Mouse (Mus musculus): ENCODE data around the gene Mrgprb5. TPM values are rescaled to one million over a fixed set of nuclear protein-coding genes. Genes with fewer than 3 reads are reported as not detected.
A peak's percentile ranks its signal among the peaks of the same experiment; 100 is the strongest.
"Not testable (repeated sequence)": the region's sequence is repeated elsewhere in the genome, so short reads cannot be mapped to it uniquely, and the experiment has no call there.

Mrgprb5 gene
- not detected in 2 replicates for polyA plus RNA-seq (2014; fragmentation: Nextera tagmentation; extraction: Ambion mirVana)

GRCm38 (mm10) chr7:48168919-48169318, at the start of gene Mrgprb5:
Gene Mrgprb5, minus strand, starts transcription at chr7:48169019.
- Histone ChIP-seq H3K4me2 (ENCODE audit: low read depth, low read length) (no peak within 1 kb of the TSS), H3K4me1 (ENCODE audit: control insufficient read depth, insufficient read depth, low read length) (no peaks in the 10 kb centered on the region), H3K9me3 (ENCODE audit: control insufficient read depth, low read length) (no peaks in the 10 kb centered on the region), H3K27ac (ENCODE audit: low read depth, low read length) (no peak within 1 kb of the TSS), H3K27me3 (ENCODE audit: control insufficient read depth, insufficient read depth, low read length) (no peaks in the 10 kb centered on the region), H3K36me3 (ENCODE audit: control insufficient read depth, insufficient read depth, low read length) (no peaks in the 10 kb centered on the region), H3K4me3 (ENCODE audit: low read depth, low read length) (no peak within 1 kb of the TSS), H3K9ac (replicated peaks; ENCODE audit: low read depth, low read length) (no peak within 1 kb of the TSS)
- WGBS, result 77% methylated on average over 2 of the region's 2 CpGs
- no peak for ATAC-seq (ENCODE audit: low read depth)

GRCm38 (mm10) chr7:48199188-48199587, 30.4 kb upstream of the Mrgprb5 start, which contains the start of gene Mrgprb4:
Gene Mrgprb4, minus strand, starts transcription at chr7:48199288.
- no peaks in the 10 kb centered on the region for H3K4me1 ChIP-seq (ENCODE audit: control insufficient read depth, insufficient read depth, low read length)
- ATAC-seq (ENCODE audit: low read depth), result no peak
- H3K4me2 ChIP-seq (ENCODE audit: low read depth, low read length), result no peak within 1 kb of the TSS
- H3K4me3 ChIP-seq (ENCODE audit: low read depth, low read length), result no peak within 1 kb of the TSS
- no peak within 1 kb of the TSS for H3K27ac ChIP-seq (ENCODE audit: low read depth, low read length)
- H3K36me3 ChIP-seq (ENCODE audit: control insufficient read depth, insufficient read depth, low read length), result no peaks in the 10 kb centered on the region
- no peaks in the 10 kb centered on the region for H3K27me3 ChIP-seq (ENCODE audit: control insufficient read depth, insufficient read depth, low read length)
- WGBS, result 94% methylated on average over 3 of the region's 3 CpGs
- peaks cover 4% of the 10 kb centered on the region for H3K9me3 ChIP-seq (ENCODE audit: control insufficient read depth, low read length)
- no peak within 1 kb of the TSS for H3K9ac ChIP-seq (replicated peaks; ENCODE audit: low read depth, low read length)

GRCm38 (mm10) chr7:48167471-48167870, 1.3 kb downstream of the Mrgprb5 start:
- WGBS, result 65% methylated on average over 2 of the region's 2 CpGs
- H3K4me1 ChIP-seq (ENCODE audit: control insufficient read depth, insufficient read depth, low read length), result no peaks in the 10 kb centered on the region
- H3K27me3 ChIP-seq (ENCODE audit: control insufficient read depth, insufficient read depth, low read length), result no peaks in the 10 kb centered on the region
- no peak overlapping the region for H3K4me2 ChIP-seq (ENCODE audit: low read depth, low read length)
- no peaks in the 10 kb centered on the region for H3K9me3 ChIP-seq (ENCODE audit: control insufficient read depth, low read length)
- H3K9ac ChIP-seq (replicated peaks; ENCODE audit: low read depth, low read length), result no peak overlapping the region
- H3K36me3 ChIP-seq (ENCODE audit: control insufficient read depth, insufficient read depth, low read length), result no peaks in the 10 kb centered on the region
- H3K27ac ChIP-seq (ENCODE audit: low read depth, low read length), result no peak overlapping the region
- H3K4me3 ChIP-seq (ENCODE audit: low read depth, low read length), result no peak overlapping the region
- no peak for ATAC-seq (ENCODE audit: low read depth)

DNA sequence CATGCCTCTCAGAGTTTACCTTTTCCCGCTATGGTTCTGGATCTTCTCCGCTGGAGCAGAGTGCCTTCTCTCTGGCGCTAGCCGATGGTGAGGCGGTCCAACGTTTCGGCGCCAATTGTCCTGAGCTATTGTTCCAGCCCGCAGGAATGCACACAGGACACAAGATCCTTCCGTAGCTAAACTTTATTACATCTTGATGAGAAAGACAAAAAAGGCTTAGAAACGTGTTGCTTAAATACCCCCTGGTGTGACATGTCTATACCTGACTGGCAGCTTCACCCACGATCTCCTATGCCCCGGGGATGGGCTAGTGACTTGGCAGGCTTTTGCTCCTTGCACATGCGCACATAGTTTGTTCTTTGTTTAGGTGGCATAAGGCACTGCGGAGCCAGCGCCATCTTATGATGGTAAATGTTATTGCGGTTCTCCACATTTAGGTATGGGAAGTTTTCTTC, 30.5 kb downstream of the Mrgprb5 start:
- H3K9me3 ChIP-seq (ENCODE audit: control insufficient read depth, low read length), result no peaks in the 10 kb centered on the region; the same call in 1 of the 2 replicates
- ATAC-seq (ENCODE audit: low read depth), result peak; percentile 84
- H3K27ac ChIP-seq (ENCODE audit: low read depth, low read length), result peak overlapping the region; percentile 89
- 1% methylated on average over 17 of the region's 17 CpGs for WGBS
- H3K36me3 ChIP-seq (ENCODE audit: control insufficient read depth, insufficient read depth, low read length), result no peaks in the 10 kb centered on the region
- no peaks in the 10 kb centered on the region for H3K27me3 ChIP-seq (ENCODE audit: control insufficient read depth, insufficient read depth, low read length)
- peak overlapping the region; percentile 75 for H3K9ac ChIP-seq (replicated peaks; ENCODE audit: low read depth, low read length)
- H3K4me2 ChIP-seq (ENCODE audit: low read depth, low read length), result peak overlapping the region; percentile 85
- peak overlapping the region; percentile 57 for H3K4me3 ChIP-seq (ENCODE audit: low read depth, low read length)
- H3K4me1 ChIP-seq (ENCODE audit: control insufficient read depth, insufficient read depth, low read length), result no peaks in the 10 kb centered on the region; the same call in 1 of the 2 replicates

- H3K9ac ChIP-seq (replicated peaks; ENCODE audit: low read depth, low read length), result peak overlapping the region; percentile 75
- no peaks in the 10 kb centered on the region for H3K27me3 ChIP-seq (ENCODE audit: control insufficient read depth, insufficient read depth, low read length)
- 1% methylated on average over 36 of the region's 52 CpGs for WGBS
- H3K4me2 ChIP-seq (ENCODE audit: low read depth, low read length), result peak overlapping the region; percentile 85
- no peaks in the 10 kb centered on the region; the same call in 1 of the 2 replicates for H3K4me1 ChIP-seq (ENCODE audit: control insufficient read depth, insufficient read depth, low read length)
- H3K4me3 ChIP-seq (ENCODE audit: low read depth, low read length), result peak overlapping the region; percentile 57
- no peaks in the 10 kb centered on the region; the same call in 1 of the 2 replicates for H3K9me3 ChIP-seq (ENCODE audit: control insufficient read depth, low read length)
- H3K27ac ChIP-seq (ENCODE audit: low read depth, low read length), result peak overlapping the region; percentile 89
- peak; percentile 94 for ATAC-seq (ENCODE audit: low read depth)
- H3K36me3 ChIP-seq (ENCODE audit: control insufficient read depth, insufficient read depth, low read length), result no peaks in the 10 kb centered on the region
Measured at GRCm38 (mm10) chr7:48137216-48138077, 31.4 kb downstream of the Mrgprb5 start.

GRCm38 (mm10) chr7:48132674-48133073, 36.1 kb downstream of the Mrgprb5 start:
- 0 out of 2 replicates have a peak, but pooled peaks have one; percentile 22 for ATAC-seq (ENCODE audit: low read depth)
- WGBS, result 60% methylated on average over 4 of the region's 4 CpGs
- H3K27ac ChIP-seq (ENCODE audit: low read depth, low read length), result no peak overlapping the region
- H3K36me3 ChIP-seq (ENCODE audit: control insufficient read depth, insufficient read depth, low read length), result no peaks in the 10 kb centered on the region
- H3K4me1 ChIP-seq (ENCODE audit: control insufficient read depth, insufficient read depth, low read length), result no peaks in the 10 kb centered on the region; the same call in 1 of the 2 replicates
- no peaks in the 10 kb centered on the region for H3K9me3 ChIP-seq (ENCODE audit: control insufficient read depth, low read length)
- no peak overlapping the region for H3K4me3 ChIP-seq (ENCODE audit: low read depth, low read length)
- H3K4me2 ChIP-seq (ENCODE audit: low read depth, low read length), result no peak overlapping the region
- no peaks in the 10 kb centered on the region for H3K27me3 ChIP-seq (ENCODE audit: control insufficient read depth, insufficient read depth, low read length)
- no peak overlapping the region for H3K9ac ChIP-seq (replicated peaks; ENCODE audit: low read depth, low read length)

DNA sequence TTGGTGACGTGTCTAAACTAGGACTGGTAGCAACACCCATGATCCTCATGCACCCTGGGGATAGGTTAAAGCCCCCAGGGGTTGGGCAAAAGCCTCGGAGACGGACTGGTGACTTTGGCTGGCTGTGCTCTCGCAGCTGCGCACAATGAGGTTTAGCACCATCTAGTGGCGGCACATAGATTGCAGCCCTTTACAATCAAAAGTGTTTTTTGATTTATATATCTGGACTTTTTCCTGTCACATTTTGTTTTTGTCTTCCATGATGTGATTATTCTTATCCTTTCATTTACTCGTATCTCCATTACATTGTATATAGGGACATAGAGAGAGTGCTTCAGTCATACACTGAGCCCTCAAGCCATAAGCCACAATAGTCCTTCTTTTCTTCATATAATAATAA, 36.6 kb downstream of the Mrgprb5 start:
- H3K4me3 ChIP-seq (ENCODE audit: low read depth, low read length), result peak overlapping the region; percentile 29; the same call in 1 of the 2 replicates
- peak; percentile 86 for ATAC-seq (ENCODE audit: low read depth)
- WGBS, result under 1% methylated on average over 4 of the region's 7 CpGs

DNA sequence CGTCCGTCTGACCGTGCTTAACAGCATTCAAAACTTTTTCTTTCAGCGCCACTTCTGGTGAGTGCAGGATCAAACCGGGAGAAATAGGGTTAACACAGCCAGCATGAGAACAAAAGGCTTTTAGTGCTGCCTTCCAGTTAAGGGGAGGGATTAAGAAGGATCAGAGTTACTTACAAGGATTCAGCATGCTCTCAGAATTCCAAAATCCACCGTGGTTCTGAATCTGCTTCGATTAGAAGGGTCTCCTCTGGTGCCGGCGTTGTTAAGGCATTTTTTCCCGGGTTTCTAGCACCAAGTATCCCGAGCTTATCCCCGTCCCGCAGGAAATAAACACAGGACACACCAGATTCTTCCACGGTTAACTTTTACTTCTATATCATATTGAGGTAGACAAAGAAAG, 37.0 kb downstream of the Mrgprb5 start:
- H3K9me3 ChIP-seq (ENCODE audit: control insufficient read depth, low read length); ATAC-seq (ENCODE audit: low read depth); H3K27me3 ChIP-seq (ENCODE audit: control insufficient read depth, insufficient read depth, low read length); H3K4me1 ChIP-seq (ENCODE audit: control insufficient read depth, insufficient read depth, low read length); H3K36me3 ChIP-seq (ENCODE audit: control insufficient read depth, insufficient read depth, low read length): not testable (repeated sequence)
- 0% methylated on average over 11 of the region's 14 CpGs for WGBS
- H3K9ac ChIP-seq (replicated peaks; ENCODE audit: low read depth, low read length), result peak overlapping the region; percentile 44; the same call in 1 of the 2 replicates
- peak overlapping the region; percentile 64; the same call in 1 of the 2 replicates for H3K27ac ChIP-seq (ENCODE audit: low read depth, low read length)
- H3K4me3 ChIP-seq (ENCODE audit: low read depth, low read length), result peak overlapping the region; percentile 29; the same call in 1 of the 2 replicates
- H3K4me2 ChIP-seq (ENCODE audit: low read depth, low read length), result peak overlapping the region; percentile 40

More for the DNA sequence above, 36.6 kb downstream of the Mrgprb5 start:
- not testable (repeated sequence) for H3K27me3 ChIP-seq (ENCODE audit: control insufficient read depth, insufficient read depth, low read length); H3K4me1 ChIP-seq (ENCODE audit: control insufficient read depth, insufficient read depth, low read length); H3K36me3 ChIP-seq (ENCODE audit: control insufficient read depth, insufficient read depth, low read length); H3K27ac ChIP-seq (ENCODE audit: low read depth, low read length); H3K9ac ChIP-seq (replicated peaks; ENCODE audit: low read depth, low read length); H3K9me3 ChIP-seq (ENCODE audit: control insufficient read depth, low read length)
- 0 out of 2 replicates have a peak overlapping the region, but pooled peaks have one; percentile 40 for H3K4me2 ChIP-seq (ENCODE audit: low read depth, low read length)

DNA sequence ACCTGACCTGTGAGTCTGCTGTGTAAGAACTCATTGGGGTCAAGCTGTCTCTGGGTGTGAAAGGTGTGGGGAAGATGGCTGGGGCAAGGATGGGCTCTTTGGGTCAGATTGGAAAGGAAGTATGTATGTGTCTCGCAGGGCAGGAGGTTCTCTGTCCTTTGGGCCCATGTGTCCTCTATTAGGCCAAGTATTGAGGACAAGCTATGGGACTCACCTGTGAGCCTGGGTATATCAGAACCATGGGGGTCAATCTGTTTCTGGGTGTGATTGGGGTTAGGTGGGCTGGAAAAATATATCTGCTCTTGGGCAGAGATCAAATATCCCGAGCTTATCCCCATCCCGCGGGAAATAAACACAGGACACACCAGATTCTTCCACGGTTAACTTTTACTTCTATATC, 45.0 kb downstream of the Mrgprb5 start:
- 85% methylated on average over 5 of the region's 5 CpGs for WGBS
- no peak for ATAC-seq (ENCODE audit: low read depth)
- no peak overlapping the region for H3K4me2 ChIP-seq (ENCODE audit: low read depth, low read length)

More for the DNA sequence above, 45.0 kb downstream of the Mrgprb5 start:
- H3K4me3 ChIP-seq (ENCODE audit: low read depth, low read length), result no peak overlapping the region
- H3K36me3 ChIP-seq (ENCODE audit: control insufficient read depth, insufficient read depth, low read length), result no peaks in the 10 kb centered on the region
- H3K9me3 ChIP-seq (ENCODE audit: control insufficient read depth, low read length), result no peaks in the 10 kb centered on the region
- no peak overlapping the region for H3K9ac ChIP-seq (replicated peaks; ENCODE audit: low read depth, low read length)
- no peak overlapping the region for H3K27ac ChIP-seq (ENCODE audit: low read depth, low read length)
- no peaks in the 10 kb centered on the region for H3K4me1 ChIP-seq (ENCODE audit: control insufficient read depth, insufficient read depth, low read length)
- no peaks in the 10 kb centered on the region for H3K27me3 ChIP-seq (ENCODE audit: control insufficient read depth, insufficient read depth, low read length)

Measured in neural tube, embryonic 14.5 days (tissue).